Mouse (Mus musculus): ENCODE results near the gene Unc50.

Gene Unc50

DNA sequence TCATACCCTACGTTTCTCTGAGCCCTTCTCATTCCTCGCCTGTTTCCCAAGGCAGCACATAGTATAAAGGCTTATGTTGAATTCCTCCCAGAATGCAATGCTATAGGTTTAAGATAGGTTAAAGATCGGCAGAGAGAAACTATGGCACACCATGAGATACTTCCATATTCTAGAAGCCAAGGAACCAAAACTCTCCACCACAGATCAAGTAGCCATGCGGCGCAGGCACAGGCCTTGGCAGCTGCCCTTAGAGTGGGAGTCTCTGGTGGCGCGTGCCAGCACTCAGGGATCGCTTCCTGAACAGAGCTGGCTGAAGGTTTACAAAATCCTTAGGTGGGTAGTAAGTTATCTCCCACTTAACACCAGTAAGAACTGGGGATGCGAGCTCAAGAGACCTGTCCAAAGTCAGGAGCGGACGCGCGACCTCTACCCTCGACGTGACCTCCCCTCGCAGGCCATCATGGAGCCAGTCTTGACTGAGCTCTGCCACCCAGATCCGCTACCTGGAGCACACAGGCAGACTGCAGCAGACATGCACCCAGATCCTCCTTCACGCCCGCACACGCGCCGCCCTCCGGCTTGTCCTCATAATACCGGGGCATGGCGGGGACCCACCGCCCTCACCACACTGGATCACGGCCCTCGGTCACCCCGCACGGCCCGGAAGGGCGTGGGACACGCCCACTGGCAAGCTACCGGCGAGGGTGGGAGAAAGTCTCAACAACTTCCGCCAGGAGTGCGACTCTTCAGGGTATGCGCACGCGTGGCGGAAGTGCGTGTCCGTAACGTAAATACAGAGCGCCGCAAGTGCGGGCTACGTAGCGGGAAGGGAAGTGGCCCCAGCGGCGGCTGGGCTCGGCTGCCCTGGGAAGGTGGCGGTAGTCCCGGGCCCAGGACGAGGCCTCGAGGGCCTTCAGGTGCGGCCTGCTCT lies at the start of gene Unc50, which contains the start of gene Coa5:
TSS of gene Unc50 (plus strand) at position 774 of the 931 bp plus-strand sequence.
TSS of gene Coa5 (minus strand) at position 738 of the 931 bp plus-strand sequence.
- peak; percentile 97 for DNase-seq (ENCODE audit: low read depth, low spot score)

DNA sequence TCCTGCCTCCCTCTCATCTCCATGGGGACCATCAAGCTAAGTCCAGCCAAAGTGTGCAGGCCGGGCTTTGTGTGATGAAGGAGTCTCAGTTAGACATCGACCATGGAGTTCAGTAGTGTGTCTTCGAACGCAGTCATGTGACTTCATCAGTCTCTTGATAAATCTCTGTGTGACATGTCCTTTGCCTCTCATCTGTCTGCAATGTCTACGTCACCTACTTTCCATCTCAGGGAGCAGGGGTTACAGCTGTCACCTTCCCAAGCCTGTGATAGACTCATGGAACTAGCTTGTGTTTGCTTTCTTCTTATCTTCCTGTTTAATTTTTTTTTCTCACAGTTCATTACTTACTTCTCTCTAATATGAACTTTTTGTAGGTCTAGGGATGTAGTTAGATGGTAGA lies 49.0 kb upstream of the Unc50 start:
- DNase-seq (ENCODE audit: low read depth, low spot score) = no peak

- DNase-seq (ENCODE audit: low read depth, low spot score) = no peak
Measured at GRCm38 (mm10) chr1:37384304-37384703, 45.6 kb upstream of the Unc50 start.

- no peak for DNase-seq (ENCODE audit: low read depth, low spot score)
Measured at GRCm38 (mm10) chr1:37386448-37386971, 43.4 kb upstream of the Unc50 start.

- DNase-seq (ENCODE audit: low read depth, low spot score) = no peak
Measured at GRCm38 (mm10) chr1:37393174-37393573, 36.8 kb upstream of the Unc50 start.

GRCm38 (mm10) chr1:37396481-37396880 lies 33.5 kb upstream of the Unc50 start:
- DNase-seq (ENCODE audit: low read depth, low spot score) = no peak

GRCm38 (mm10) chr1:37398961-37399360 lies 31.0 kb upstream of the Unc50 start:
- DNase-seq (ENCODE audit: low read depth, low spot score) = peak; percentile 8

DNA sequence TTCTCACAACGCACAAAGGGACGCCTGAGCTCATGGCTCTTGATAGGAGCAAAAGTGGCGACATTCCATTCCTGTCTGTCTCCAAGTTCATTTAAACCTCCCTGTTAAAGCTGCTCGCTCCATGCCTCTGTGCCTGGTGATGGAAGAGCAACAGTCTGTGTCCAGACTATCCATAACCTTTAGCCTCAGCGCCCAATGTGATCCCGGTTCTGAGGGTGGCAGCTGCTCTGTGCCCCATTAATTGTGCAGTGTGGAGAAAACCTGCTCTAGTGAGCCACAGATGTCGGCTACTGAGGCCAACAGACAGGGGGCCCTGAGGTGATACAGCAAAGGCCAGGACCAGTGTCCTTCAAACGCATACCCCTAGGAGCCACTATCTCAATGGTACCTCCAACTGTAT lies 30.2 kb upstream of the Unc50 start:
- DNase-seq (ENCODE audit: low read depth, low spot score) = no peak

- peak; percentile 79 for DNase-seq (ENCODE audit: low read depth, low spot score)
Measured at GRCm38 (mm10) chr1:37401687-37402086, 28.3 kb upstream of the Unc50 start.

DNA sequence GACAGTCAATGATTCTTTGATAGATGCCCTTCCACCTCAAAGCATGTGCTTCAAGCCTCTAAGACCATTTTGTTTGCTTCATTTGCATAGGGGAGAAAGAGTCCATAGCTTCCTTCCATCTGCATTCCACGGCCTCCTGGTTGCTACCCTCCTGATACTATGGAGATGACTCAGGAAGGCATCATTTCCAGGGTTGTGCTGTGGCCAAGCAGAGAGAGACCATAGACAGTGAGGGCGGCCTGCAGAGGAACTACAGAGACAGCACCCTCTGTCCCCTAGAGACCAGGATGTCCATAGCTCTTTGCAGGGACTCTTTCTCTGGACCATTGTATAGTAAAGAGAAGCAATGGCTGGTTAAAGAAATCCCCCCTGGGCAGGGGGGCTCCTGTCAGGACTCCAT lies 24.8 kb upstream of the Unc50 start:
- DNase-seq (ENCODE audit: low read depth, low spot score) = no peak

- no peak for DNase-seq (ENCODE audit: low read depth, low spot score)
Measured at GRCm38 (mm10) chr1:37407228-37407627, 22.7 kb upstream of the Unc50 start.

GRCm38 (mm10) chr1:37408059-37408458 lies 21.9 kb upstream of the Unc50 start:
- DNase-seq (ENCODE audit: low read depth, low spot score) = no peak

GRCm38 (mm10) chr1:37408678-37409077 lies 21.3 kb upstream of the Unc50 start:
- no peak for DNase-seq (ENCODE audit: low read depth, low spot score)

GRCm38 (mm10) chr1:37409647-37410046 lies 20.3 kb upstream of the Unc50 start:
- peak; percentile 50 for DNase-seq (ENCODE audit: low read depth, low spot score)

DNA sequence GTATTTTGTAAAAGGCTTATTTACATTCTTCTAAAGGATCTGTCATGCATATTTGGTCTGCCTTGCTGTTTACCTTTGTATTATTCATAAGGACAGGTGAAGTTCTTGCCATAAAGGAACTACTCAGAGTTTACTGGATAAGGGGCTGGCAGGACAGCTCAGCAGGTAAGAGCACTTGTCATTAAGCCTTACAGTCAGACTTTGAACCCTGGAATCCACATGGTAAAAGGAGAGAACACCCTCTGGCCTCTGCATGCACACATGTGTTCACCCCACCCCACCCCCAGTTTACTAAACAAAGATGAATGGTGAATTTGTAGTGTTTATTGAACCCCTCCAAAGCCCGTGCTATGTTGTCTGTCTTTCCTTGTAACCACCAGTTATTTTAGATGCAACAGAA lies 14.5 kb upstream of the Unc50 start:
- no peak for DNase-seq (ENCODE audit: low read depth, low spot score)

DNA sequence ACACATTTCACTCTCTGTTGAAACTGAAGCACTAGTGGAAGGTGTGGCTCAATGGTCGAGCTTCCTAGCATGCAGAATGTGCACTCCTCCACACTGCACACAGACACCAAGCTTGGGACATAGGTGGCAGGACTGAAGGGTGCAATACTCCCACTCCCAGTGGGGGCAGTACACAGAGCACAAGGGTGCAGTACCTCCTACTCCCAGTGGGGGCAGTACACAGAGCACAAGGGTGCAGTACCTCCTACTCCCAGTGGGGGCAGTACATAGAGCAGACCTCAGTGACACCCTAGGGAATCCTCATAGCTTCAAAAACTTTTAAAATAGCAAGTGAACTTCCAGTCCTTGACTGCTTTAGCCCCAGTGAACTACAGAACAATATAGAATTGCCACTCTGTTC lies 10.5 kb upstream of the Unc50 start:
- DNase-seq (ENCODE audit: low read depth, low spot score) = peak; percentile 76

DNA sequence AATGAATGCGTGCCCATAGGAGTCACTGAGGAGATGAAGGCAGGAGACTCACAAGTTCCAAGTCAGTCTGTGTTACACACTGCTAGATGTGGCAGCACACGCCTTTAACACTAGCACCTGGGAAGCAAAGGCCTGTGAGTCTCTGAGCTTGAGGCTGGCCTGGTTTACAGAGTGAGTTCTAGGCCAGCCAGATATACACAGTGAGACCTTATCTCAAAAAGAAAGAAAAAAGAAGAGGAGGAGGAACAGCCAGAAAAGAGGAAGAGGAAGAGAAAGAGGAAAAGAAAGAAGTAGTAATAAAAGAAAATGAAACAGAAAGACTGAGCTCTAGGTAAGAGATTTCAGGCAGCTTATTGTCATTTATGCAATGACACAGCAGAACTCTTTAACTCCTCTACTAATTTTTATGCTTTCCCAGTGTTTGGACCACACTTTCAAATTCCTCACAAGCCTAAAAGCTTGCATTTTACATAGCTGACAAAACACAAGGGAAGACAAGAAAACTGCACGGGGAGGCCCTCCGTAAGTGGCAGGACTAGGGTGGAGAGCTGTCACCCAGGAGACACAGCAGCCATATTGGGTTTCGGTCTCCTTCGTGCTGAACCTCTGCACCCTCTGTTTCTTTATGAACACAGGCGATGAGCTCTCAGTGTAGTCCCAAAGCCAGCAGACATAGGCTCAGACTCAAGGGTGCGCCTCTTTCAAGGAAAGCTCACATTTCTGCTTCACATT lies 2.6 kb upstream of the Unc50 start:
- no peak for DNase-seq (ENCODE audit: low read depth, low spot score)

DNA sequence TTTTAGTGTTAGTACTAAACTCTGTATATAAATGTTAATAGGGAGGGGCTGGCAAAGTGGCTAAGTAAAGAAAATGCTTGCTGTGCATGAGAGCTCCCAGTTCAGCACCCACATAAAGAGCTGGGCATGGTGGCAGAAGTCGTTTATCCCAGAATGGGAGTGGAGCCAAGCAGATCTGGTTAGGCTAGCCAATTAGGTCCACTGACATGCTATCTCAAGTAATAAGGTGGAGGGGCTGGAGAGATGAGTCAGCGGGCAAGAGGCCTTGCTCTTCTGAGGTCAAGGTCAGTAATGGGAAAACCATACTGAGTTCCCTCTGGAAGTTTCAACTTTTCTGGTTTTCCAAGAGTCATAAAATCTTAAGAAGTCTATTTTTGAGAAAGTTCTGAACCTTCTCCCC lies 1.0 kb upstream of the Unc50 start:
- peak; percentile 13 for DNase-seq (ENCODE audit: low read depth, low spot score)

DNA sequence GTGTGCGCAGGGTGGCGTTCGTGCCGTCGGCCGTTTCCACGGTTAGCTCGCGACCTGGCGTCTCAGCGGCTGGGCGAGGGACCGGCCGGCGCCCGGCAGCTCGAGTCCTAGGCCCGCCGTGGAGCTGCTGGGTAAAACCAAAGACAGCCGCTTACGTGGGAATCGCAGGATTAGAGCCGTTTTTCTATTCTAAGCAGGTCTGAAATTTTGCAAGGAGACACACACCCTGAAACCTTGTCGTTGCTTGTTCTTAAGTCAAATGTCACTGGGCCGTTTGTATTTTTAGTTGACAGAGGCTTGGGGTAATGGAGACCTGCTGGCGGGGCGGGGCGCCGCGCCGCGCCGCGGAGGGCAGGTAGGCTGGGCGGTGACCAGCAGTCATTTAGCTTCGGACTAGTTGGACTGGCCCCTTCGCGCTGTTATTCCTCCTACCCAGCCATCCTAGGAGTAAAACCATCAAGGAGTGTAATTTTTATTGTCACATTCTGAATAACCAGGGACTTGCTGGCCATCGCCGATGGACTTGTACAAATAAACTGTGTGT lies 430 bp downstream of the Unc50 start:
- no peak for DNase-seq (ENCODE audit: low read depth, low spot score)

DNA sequence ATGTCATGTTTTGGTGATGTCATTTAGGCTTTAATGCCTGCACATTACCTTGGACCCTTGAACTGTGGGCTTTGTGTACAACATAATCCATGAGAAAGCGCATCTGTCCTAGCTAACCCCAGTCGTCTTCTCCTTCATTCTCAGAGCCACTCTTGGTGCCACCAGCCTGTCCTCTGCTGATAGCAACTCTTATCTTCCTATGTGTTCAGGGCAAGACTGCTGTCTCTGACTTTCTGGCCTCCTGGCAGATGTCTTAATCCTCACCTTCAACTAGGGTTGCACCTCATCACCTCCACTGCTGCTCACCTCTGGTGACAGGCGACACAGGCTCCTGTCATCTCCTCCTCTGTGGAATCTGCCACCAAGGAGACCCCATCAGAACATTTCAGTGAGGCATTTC lies 6.5 kb downstream of the Unc50 start:
- DNase-seq (ENCODE audit: low read depth, low spot score) = no peak

DNA sequence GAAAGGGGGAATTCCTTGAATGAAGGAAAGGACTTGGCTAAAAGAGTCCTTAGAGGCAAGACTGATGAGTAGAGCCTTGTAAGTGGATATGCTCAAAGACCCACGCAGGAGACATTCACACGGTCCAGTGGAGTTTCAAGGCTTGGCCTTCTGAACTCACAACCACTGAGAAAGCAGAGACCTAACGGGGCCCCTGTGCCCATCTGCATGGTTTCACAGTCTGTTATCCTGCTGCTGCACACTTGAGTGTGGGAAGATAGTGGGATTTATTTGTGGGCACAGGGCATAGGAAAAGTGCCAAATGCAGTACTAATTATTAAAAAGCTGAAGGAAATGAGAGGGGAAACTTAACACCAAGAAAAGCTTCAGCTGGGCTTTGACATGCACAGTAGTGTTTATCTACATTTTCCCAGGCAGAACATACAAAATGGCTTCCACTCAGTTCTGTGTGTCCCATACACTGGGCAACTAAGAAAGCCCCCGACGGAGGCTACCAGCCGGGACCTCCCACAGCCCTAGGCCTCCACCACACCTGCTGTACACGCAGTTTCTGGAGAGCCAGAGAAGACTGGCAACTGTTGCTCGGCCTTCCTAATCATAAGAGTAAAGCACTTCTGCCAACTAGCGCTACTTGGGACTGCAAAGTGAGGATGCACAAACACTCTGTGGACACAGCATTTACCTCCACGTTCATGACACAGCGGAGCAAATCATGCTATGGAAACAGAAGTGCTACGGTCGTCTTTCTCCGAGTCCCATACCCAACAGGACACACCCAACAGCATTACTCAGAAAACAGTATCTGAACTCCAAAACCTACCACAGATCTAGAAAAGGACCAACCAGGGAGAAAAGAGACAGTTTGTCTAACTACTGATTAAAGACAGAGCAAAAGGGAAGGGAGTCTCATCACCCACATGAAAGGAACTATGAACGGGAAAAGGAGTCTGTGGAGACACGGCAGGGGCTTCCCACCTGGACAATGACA lies 13.2 kb downstream of the Unc50 start:
- DNase-seq (ENCODE audit: low read depth, low spot score) = no peak

All from R1 (cell line).